Mouse (Mus musculus): Measurements from ENCODE around the gene Rap1gap2.

The Rap1gap2 gene

DNA sequence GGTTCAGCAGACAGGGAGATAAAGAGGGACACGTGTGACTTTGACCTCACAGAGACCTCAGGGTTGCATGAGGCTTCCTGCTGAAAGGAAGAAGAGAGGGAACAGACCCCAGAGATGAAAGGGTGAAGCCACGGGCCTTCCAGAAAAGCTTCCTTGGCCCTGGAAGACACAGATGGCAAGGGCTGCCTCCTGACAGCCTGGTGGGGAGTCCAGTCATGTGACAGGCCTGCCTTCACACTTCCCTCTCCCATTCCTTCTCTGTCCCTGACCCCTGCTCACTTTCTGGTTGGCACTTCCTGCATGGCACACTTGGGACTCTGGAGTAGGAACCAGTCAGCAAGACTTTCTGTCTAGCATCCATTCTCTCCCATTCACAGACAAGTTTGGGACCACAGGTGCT, 148.1 kb downstream of the Rap1gap2 start:
- DNase-seq (ENCODE audit: low spot score), result no peak

DNA sequence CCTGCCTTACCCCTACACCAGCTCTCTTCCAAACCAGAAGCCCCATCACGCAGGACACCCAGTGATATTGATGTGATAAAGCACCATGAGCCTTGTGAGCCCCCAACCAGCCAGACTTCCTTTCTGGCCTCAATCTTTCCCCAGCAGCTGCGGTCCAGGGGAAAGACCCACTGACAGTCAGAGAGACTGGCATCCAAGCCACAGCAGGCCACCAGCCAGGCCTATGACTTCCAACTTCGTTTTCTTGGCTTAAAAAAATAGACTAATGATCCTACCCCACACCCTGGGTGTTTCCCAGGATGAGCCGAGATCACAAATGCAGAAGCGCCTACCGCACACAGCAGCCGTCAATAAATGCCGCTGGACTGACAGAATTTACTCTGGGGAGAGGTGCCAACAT, 151.1 kb downstream of the Rap1gap2 start:
- DNase-seq (ENCODE audit: low spot score), result no peak

- DNase-seq (ENCODE audit: low spot score), result no peak
These were observed 152.3 kb downstream of the Rap1gap2 start for GRCm38 (mm10) chr11:74458400-74458799.

- no peak for DNase-seq (ENCODE audit: low spot score)
These were observed 153.5 kb downstream of the Rap1gap2 start for GRCm38 (mm10) chr11:74457194-74457593.

DNA sequence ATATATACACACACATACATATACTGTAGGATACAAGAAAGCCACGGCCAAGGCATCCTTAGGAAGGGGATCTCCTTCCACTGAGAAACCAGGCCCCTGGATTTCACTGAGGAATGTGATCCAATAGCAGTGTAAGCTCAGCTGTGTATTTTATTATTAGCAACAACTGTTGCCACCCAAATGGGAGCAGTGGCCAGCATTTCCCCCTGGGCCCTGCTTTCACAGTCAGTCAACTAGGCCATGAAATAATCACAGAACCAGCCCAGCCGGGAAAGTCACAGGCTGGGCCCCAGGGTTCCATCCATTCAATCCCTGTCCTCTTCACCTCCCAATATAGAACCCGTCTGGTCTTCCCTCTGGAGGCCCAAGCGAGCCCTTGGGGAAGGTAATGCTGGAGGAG, 162.2 kb downstream of the Rap1gap2 start:
- DNase-seq (ENCODE audit: low spot score), result no peak

DNA sequence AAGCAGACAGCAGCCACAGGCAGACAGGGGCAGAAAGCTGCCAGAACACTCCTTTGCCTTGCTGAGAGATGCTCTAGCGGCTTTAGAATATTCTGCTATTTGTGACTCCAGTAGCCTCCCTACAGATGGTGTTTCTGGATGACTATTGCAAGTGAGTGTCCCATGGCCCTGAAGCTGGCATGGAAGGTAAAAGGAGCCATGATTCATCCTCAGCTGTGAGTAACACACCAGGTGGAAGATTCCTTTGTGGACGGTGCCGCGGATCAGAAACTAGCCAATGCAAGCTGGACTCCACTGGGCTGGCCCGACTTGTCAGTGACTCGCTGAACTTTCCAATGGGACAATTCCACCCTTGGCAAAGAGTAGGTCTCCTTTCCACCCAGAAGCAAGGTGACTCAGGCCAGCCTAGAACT, 162.7 kb downstream of the Rap1gap2 start:
- no peak for DNase-seq (ENCODE audit: low spot score)

DNA sequence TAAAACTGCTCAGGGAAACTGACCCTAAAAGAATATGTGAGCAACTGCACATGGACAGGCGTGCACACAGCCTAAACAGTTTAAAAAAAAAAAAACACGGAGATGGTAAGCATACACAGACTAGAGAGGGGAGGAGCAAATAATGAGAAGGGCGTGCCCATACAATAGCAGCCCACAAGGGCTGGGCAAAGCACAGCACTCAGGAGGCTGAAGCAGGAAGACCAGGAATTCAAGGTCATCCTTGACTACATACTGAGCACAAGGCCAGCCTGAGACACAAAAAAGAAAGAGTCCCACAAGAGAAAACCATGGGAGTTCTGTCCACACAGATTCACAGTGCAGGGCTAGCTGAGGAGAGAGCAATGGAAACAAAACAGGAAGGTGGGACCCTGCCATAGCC, 165.1 kb downstream of the Rap1gap2 start:
- no peak for DNase-seq (ENCODE audit: low spot score)

DNA sequence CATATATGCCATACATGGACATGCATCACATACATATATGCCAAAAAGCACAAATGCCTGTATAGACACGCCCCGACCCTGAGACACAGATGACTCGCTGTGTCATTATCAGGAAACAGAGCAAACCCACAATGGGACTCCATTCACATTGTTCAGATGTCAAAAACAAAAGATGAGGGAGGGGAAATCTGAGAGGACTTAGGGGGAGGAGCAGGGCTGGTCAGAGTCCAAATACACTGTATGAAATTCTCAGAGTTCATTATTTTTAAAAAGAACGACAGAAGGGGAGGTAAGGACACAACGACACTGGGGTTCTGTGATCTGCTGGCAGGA, 166.8 kb downstream of the Rap1gap2 start:
- no peak for DNase-seq (ENCODE audit: low spot score)

DNA sequence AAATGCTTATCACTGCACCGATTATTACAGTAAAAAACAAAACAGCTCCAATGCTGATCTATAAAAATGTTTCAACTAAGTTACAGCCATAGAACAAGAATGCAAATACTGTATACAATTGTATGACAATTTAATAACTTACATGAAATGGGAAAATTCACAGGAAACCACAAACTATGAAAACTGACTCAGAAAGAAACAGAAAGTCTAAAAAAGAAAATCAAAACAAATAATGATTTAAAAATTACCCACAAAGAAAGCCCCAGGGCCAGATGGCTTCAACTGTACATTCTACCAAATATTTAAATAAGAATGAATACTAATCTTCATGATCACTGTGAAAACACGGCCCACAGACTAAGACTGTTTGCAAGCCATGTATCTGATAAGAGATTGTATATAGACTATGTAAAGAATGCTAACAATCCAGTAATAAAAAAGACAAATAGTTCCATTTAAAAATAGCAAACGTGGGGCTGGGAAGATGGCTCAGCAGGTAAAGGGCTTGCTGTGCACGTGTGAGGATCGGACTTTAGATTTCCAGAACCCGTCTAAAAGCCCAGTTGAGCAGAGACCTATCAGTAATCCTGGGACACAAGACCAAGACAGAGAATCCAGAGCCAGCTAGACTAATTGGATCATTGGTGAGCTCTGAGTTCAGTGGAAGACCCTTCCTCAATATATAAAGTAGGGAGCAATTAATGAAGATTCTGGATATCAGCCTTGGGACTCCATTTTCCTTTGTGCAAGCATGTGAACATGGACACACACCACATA, 167.4 kb downstream of the Rap1gap2 start:
- DNase-seq (ENCODE audit: low spot score), result no peak

GRCm38 (mm10) chr11:74442396-74442795, 168.3 kb downstream of the Rap1gap2 start:
- DNase-seq (ENCODE audit: low spot score), result no peak

DNA sequence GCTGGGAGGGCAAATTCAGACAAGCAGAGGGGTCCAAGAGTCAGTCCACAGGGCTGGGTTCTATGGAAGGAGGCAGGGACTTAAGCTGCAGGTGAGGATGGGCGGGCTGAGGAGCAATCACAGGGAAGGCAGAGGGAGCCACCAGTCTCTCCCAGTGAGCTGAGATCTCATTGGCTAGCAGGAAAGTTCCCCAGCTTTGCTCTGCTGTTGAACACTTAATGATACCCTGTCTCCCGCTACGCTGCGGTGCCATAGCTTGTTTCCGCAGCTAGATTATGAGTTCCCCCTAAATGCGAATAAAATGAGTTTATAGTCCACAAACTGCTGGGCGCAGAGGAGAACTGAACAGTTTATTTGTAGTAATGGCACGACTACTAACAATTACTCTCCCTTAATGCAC, 170.6 kb downstream of the Rap1gap2 start:
- DNase-seq (ENCODE audit: low spot score), result no peak

DNA sequence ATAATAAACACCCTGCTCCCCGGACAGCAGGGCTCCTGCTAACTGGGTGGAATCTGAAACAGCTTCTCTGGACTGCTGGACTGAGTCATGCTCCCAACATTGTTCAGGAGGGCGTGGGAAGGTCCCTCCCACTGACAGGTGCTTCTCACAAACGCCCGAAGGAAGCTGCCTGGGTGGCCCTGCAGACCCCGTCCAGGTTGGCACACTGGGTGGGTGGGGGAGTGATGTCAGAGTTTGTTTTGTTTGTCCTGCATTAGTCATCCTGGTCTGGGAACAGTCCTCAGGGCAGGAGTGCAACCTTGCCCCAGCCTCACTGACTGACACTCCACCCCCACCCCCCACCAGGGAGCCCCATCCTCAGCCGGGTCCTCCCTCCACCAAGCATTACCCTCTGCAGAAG, 171.5 kb downstream of the Rap1gap2 start:
- DNase-seq (ENCODE audit: low spot score), result no peak

- DNase-seq (ENCODE audit: low spot score), result no peak
These were observed 172.5 kb downstream of the Rap1gap2 start for GRCm38 (mm10) chr11:74438249-74438648.

DNA sequence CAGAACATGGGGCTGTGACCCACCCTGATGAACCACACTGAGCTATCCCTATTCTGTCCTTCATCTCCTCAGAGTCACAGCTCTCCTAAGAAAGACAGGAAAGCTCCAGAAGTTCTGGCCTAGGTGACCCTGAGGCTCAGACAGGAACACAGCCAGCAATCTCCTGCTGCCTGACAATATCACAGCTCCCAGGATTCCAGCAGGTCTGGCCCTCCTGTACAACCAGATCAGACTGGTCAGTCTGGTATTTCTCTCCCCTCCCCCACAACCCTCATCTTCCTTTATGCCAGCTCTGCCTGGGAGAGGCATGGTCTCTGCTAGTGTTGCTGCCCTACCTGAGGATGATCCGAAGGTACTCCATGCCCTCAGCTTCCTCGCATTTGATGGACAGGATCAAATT, 175.3 kb downstream of the Rap1gap2 start:
- DNase-seq (ENCODE audit: low spot score), result no peak

DNA sequence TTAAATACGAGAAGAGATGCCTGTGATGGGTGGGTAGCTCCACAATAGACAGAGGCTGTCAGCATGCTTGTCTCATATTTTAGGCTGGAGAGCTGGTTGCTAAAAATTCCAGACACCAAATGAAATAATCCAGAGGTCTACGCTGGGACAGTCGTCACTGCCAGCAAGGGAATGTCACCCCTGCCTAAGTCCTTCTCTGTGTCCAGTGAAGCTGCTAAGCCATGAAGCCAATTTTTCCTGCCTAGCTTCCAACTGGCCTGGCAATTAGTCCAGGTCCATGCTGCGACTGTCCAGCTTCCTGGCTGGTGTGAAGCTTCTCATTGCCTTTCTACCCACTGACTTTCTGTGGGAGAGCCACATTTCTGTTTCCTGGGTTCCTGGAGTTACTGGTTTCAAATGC, 177.7 kb downstream of the Rap1gap2 start:
- no peak for DNase-seq (ENCODE audit: low spot score)

GRCm38 (mm10) chr11:74429798-74430529, 180.8 kb downstream of the Rap1gap2 start:
- no peak for DNase-seq (ENCODE audit: low spot score)

DNA sequence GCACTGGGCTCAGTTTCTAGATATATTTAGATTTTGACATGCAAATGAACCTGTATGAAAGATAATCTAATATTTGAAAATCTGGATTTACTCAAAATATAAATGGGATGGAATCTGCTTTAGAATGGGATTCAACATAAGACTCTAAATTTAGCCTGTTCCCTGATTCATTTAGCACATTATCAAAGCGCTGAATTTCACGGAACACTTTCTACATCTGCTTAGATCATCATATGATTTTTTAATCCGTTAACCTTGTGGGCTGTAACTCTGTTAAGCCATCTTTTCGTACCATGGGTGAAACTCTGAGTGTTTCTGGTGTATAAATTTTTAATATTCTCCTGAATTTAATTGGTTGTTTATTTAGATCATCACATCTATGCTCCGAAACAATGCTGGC, 184.4 kb downstream of the Rap1gap2 start:
- DNase-seq (ENCODE audit: low spot score), result no peak

DNA sequence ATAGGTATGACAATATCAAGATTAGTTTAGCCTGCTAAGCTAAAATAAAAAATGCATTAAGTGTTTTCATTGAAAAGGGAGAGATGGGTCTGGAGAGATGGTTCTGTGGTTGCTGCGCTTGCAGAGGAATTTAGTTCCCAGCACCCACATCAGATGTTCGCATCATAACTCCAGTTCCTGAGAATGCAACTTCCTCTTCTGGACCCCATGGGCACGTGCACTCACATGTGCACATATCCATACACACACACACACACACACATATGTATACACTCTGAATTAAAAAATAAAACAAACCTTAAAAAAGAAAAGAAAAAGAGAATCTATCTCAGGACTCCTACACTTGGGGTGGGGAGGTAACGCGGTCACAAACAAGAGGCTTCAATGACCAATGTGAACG, 188.7 kb downstream of the Rap1gap2 start:
- no peak for DNase-seq (ENCODE audit: low spot score)

DNA sequence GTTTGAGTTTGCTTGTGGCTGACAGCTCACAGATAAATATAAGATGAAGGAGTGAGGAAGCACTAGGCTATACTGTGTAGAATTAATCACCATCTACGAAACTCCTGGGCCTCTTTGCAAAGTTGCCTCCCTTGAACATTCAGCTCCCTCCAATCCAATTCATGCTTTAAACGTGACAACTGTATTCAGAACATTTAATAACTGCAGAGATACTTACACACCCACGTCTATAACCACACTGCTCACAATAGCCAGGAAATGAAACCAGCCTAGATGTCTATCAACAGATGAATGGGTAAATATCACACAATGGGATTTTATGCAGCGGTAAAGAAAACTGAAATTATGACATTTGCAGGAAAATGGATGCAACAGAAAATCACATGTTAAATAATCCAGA, 189.6 kb downstream of the Rap1gap2 start:
- DNase-seq (ENCODE audit: low spot score), result no peak

DNA sequence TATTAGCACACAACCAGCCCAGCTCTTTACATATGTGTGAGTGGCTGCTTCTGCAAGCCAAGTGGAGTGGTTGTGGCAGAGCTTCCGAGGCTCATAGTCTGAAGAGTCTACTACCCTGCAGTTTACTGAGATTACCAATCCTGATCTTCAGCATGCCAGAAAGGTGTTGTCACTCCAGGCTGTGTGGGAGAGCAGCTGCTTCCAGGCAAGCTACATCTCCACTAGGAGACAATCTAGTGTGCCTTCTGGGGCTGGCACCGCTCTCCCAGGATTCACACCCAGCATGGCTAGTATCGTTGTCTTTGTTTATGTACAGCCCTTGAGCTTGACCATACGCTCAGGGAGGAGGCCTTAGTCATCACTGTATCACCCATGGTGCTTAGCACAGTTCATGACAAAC, 191.1 kb downstream of the Rap1gap2 start:
- no peak for DNase-seq (ENCODE audit: low spot score)

GRCm38 (mm10) chr11:74415736-74416135, 195.0 kb downstream of the Rap1gap2 start:
- no peak for DNase-seq (ENCODE audit: low spot score)

GRCm38 (mm10) chr11:74414112-74414511, 196.6 kb downstream of the Rap1gap2 start:
- DNase-seq (ENCODE audit: low spot score), result no peak

DNA sequence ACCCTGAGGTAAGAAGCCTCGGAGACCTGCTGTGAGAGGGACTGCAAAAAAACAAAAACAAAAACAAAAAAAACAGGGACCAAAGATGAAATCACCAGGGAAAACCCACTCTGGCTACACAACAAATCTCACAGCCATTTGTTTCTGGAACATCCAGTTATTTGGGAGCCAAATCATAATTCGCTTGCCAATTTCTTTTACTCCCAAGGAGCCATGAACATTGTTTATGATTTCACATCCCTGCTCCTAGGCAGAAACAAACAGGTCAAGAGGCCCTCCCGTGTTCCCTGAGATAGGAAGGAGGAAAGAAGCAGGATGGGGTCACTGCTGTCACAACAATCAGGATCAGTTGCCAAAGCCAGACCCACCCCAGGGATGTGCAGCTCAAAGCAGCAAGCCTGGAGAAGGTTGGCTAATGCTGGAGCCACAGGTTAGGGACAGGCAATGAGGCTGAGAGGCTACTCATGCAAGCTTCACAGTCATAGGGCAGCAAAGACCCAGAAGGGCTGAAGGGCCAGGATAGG, 197.2 kb downstream of the Rap1gap2 start:
- DNase-seq (ENCODE audit: low spot score), result no peak

GRCm38 (mm10) chr11:74412462-74412861, 198.3 kb downstream of the Rap1gap2 start:
- DNase-seq (ENCODE audit: low spot score), result no peak
